Mouse (Mus musculus): Measurements from ENCODE around the gene Otud3. TPM values are rescaled to one million over a fixed set of nuclear protein-coding genes. Genes with fewer than 3 reads are reported as not detected.

Otud3 gene
- total RNA-seq (2021) = 10 to 100 TPM; 10.1 to 10.8 TPM

GRCm38 (mm10) chr4:138913797-138914196 lies at the start of gene Otud3:
Gene Otud3 (minus strand): TSS chr4:138913945.
- intact Hi-C loops (cut with DNase I) = no loop called here
- peak; percentile 91 for DNase-seq (ENCODE audit: low spot score)

DNA sequence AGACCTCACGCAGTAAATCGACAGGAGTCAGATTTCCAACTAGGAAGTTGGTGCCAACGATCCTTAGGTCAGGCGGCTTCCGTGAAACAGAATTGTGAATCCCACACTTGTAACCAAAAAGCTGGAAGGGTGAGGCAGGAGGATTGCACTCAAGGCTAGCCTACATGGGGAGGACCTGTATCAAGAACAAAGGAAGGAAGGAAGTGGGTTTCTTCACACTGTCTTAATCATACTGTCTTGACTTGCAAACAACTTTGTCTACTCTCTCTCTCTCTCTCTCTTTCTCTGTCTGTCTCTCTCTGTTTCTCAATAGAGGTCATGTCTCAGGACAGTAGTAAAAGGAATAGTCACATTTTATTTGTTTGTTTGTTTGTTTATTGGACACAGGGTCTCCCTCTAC lies 49.0 kb upstream of the Otud3 start:
- DNase-seq (ENCODE audit: low spot score) = no peak
- intact Hi-C loops (cut with DNase I) = no loop called here

DNA sequence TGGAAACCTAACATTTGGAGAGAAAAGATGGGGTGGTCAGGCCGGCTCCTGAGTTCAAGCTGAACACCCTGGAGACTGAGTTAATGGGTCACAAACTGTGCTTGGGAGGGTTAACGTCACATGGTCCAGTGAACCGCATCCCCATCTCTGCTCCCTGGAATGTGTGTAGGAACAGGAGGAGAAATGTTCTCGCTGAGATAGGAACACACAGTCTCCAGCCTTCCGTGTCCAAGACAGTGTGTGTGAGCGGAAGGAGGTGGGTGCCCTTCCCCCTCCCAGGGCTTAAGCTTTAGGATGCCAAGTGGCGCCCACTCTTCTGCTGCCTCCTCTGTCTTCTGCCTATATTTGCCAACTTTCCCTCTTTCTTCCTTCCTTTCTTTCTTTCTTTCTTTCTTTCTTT lies 46.2 kb upstream of the Otud3 start:
- intact Hi-C loops (cut with DNase I) = no loop called here
- DNase-seq (ENCODE audit: low spot score) = no peak

GRCm38 (mm10) chr4:138959120-138959519 lies 45.4 kb upstream of the Otud3 start:
- no peak for DNase-seq (ENCODE audit: low spot score)
- intact Hi-C loops (cut with DNase I) = no loop called here

- intact Hi-C loops (cut with DNase I) = no loop called here
- no peak for DNase-seq (ENCODE audit: low spot score)
Measured at GRCm38 (mm10) chr4:138958612-138959011, 44.9 kb upstream of the Otud3 start.

DNA sequence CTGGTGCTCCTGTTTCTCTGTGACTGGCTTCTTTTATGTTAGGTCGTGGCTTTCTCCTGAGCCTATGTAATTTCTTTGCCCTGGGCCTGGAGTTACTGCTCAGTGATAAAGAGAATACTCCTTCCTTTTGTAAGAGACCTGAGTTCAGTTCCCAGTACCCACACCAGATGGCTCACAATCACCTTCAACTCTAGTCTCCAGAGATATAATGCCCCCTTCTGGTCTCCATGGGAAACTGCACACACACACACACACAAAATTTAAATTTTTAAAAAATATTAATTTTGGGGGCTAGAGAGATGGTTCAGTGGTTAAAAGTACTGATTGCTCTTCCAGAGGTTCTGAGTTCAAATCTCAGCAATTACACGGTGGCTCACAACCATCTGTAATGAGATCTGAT lies 34.5 kb upstream of the Otud3 start:
- no peak for DNase-seq (ENCODE audit: low spot score)
- intact Hi-C loops (cut with DNase I) = no loop called here

GRCm38 (mm10) chr4:138943730-138944129 lies 30.0 kb upstream of the Otud3 start:
- intact Hi-C loops (cut with DNase I) = no loop called here
- DNase-seq (ENCODE audit: low spot score) = peak; percentile 52

- intact Hi-C loops (cut with DNase I) = no loop called here
Measured at GRCm38 (mm10) chr4:138941966-138942365, 28.2 kb upstream of the Otud3 start.

GRCm38 (mm10) chr4:138941401-138941800 lies 27.7 kb upstream of the Otud3 start:
- intact Hi-C loops (cut with DNase I) = no loop called here
- DNase-seq (ENCODE audit: low spot score) = no peak

More at GRCm38 (mm10) chr4:138941966-138942365, 28.2 kb upstream of the Otud3 start:
- DNase-seq (ENCODE audit: low spot score) = no peak

DNA sequence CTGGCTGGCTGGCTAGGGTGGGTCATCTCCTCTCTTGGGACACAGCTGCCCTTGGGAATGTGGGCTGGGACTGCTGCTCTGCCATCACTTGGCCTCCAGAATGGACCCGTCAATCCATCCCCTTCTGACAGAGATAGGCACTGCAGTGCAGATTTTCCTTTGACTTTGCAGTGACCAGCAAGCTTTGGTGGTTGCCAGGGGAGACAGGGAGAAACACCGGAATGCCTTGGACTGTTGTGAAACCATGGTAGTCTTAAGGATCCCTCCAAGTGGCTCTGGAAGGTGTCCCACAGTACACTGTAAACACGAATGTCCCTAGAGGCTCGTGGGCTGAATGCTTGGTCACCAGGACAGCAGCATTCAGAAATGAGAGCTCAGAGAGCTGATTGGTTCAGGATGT lies 25.7 kb upstream of the Otud3 start:
- DNase-seq (ENCODE audit: low spot score) = no peak
- intact Hi-C loops (cut with DNase I) = no loop called here

- no peak for DNase-seq (ENCODE audit: low spot score)
- intact Hi-C loops (cut with DNase I) = no loop called here
Measured at GRCm38 (mm10) chr4:138938495-138939269, 24.9 kb upstream of the Otud3 start.

DNA sequence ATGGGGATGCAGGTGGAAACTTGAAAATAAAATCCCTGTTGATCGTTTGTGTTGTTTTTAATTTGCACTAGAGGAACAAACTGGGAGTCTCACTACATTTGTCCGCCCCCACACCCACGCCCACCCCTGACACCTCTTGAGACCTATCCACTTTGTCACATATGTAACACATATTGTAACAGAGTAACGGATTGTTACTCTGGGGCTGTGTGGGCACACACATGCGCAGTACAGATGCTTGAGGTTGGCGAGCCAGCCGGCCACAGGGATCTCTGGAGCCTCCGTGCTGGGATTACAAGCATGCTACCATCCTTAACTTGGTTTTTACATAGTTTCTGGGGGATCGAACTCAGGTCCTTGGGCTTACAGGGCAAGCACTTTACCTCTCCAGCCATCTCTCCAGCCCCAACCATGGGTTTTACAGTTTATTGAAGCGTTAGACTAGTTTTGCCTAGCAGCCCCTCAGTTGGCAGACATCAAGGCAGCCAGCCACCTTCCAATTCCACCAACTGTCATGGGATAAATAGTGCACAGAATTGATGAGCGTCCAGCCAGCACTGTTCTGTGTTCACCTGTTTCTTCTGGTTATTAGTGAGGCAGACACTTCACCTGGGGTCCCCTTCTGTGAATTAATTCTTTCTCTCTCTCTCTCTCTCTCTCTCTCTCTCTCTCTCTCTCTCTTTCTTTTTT lies 20.9 kb upstream of the Otud3 start:
- no peak for DNase-seq (ENCODE audit: low spot score)
- intact Hi-C loops (cut with DNase I) = no loop called here

- intact Hi-C loops (cut with DNase I) = no loop called here
- DNase-seq (ENCODE audit: low spot score) = no peak
Measured at GRCm38 (mm10) chr4:138933862-138934261, 20.1 kb upstream of the Otud3 start.

- intact Hi-C loops (cut with DNase I) = loop anchor here (10.0 kb wide), 1 partner anchor 409 kb away; no protein-coding TSS in a partner anchor
- DNase-seq (ENCODE audit: low spot score) = no peak
Measured at GRCm38 (mm10) chr4:138925561-138925960, 11.8 kb upstream of the Otud3 start.

- peak; percentile 87 for DNase-seq (ENCODE audit: low spot score)
- intact Hi-C loops (cut with DNase I) = loop anchor here (1.0 to 10.0 kb wide), 4 partner anchors 51 to 413 kb away; partner anchors contain the start of gene Tmco4
Measured at GRCm38 (mm10) chr4:138922131-138922459, 8.3 kb upstream of the Otud3 start.

DNA sequence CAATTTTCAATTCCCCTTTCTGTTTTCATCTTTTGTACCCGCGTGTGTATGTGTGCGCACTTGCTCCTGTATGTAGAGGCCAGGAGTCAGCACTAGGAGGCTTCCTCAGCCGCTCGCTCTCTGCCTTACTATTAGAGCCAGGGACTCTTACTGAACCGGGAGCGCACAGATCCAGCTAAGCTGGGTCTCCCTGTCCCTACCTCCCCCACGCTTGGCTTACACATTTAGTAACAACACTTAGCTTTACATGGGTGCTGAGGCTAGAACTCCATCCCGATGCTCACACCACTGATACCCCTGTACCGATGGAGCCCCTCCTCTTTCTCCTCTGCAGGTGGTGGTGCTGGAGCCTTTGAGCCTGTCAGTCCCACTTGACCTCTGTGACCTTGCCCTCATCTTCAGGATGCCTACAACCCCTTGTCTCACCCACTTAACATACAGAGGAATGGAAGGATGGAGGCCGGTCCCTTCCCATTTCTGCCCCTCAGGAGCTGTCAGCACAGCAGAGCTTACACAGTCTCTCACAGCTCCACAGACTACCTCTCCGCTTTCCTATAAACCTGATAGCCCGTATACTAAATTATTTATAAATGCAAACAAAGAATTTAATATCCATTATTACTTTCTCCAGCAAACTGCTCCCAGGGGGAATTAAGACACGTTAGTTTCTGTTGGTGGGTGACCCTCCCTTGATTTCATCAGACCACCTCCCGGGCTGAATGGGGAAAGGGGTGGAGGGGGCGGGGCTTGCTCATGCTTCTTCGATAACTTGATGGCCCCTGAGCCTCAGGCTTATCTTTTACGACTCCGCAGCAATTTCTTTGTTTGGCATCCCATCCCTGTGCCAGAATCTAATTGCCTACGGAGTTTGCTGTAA lies 7.7 kb upstream of the Otud3 start:
- intact Hi-C loops (cut with DNase I) = loop anchor here (1.0 to 10.0 kb wide), 4 partner anchors 51 to 413 kb away; partner anchors contain the start of gene Tmco4
- DNase-seq (ENCODE audit: low spot score) = no peak

- no peak for DNase-seq (ENCODE audit: low spot score)
- intact Hi-C loops (cut with DNase I) = no loop called here
Measured at GRCm38 (mm10) chr4:138917282-138917681, 3.5 kb upstream of the Otud3 start.

- intact Hi-C loops (cut with DNase I) = no loop called here
- no peak for DNase-seq (ENCODE audit: low spot score)
Measured at GRCm38 (mm10) chr4:138913141-138913787, 481 bp downstream of the Otud3 start.

- DNase-seq (ENCODE audit: low spot score) = no peak
- intact Hi-C loops (cut with DNase I) = no loop called here
Measured at GRCm38 (mm10) chr4:138905624-138906337, 8.0 kb downstream of the Otud3 start.

Measured in heart, postnatal 25 days (tissue).